Mouse (Mus musculus) CD4-positive helper T cell, adult 2 months (primary cell): ENCODE results near the gene Mrpl51.

Experiments
- DNase-seq: peaks from one replicate; pipeline ENCODE4 v3.0.0-alpha.2; 2012; ENCODE audit warnings: low read depth, missing footprints, low spot score

Gene Mrpl51

GRCm38 (mm10) chr6:125232045-125232437, 40.4 kb downstream of the Mrpl51 start:
- peak; percentile 52 for DNase-seq

GRCm38 (mm10) chr6:125232516-125232915, 40.9 kb downstream of the Mrpl51 start:
- DNase-seq: no peak

- no peak for DNase-seq
Observed at GRCm38 (mm10) chr6:125233816-125234519, 42.4 kb downstream of the Mrpl51 start.

GRCm38 (mm10) chr6:125234520-125234828, 42.9 kb downstream of the Mrpl51 start:
- DNase-seq: no peak

- DNase-seq: no peak
Observed at GRCm38 (mm10) chr6:125236341-125236740, 44.7 kb downstream of the Mrpl51 start.

GRCm38 (mm10) chr6:125236782-125237181, 45.2 kb downstream of the Mrpl51 start, which contains the start of gene Cd27:
Cd27 (minus strand) TSS chr6:125237010.
- peak; percentile 73 for DNase-seq

GRCm38 (mm10) chr6:125237421-125237820, 45.8 kb downstream of the Mrpl51 start:
- peak; percentile 66 for DNase-seq

- peak; percentile 70 for DNase-seq
Observed at GRCm38 (mm10) chr6:125238396-125238795, 46.8 kb downstream of the Mrpl51 start.

GRCm38 (mm10) chr6:125239547-125239946, 47.9 kb downstream of the Mrpl51 start:
- peak; percentile 54 for DNase-seq

GRCm38 (mm10) chr6:125240617-125241016, 49.0 kb downstream of the Mrpl51 start:
- DNase-seq: no peak

GRCm38 (mm10) chr6:125241566-125241965, 50.0 kb downstream of the Mrpl51 start:
- DNase-seq: peak; percentile 88

GRCm38 (mm10) chr6:125244551-125244950, 53.0 kb downstream of the Mrpl51 start:
- DNase-seq: no peak
